Mouse (Mus musculus): ENCODE results near the gene Zhx3.

DNA sequence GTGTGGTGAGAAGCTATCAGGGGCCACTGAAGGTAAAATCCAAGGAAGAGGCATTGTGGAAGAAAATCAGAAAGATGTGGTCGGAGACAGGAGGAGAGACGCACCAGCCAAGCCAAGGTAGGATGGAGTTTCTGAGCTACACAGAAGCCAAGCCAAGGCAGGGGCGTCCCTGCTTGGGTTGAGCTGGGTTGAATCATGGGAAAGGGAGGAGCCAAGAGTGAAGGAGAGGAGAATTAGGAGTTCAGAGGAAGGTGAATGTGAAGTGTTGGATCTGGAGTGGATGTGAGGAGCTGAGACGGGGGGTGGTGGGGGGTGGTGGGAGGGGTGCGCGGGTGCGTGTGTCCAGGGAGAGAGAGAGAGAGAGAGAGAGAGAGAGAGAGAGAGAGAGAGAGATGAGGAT, 48.5 kb upstream of the Zhx3 start:
- no peak for TF ChIP-seq POLR2A (IDR thresholded peaks at IDR 0.05; ENCODE audit: control insufficient read depth, extremely low read depth, insufficient read depth, low read length, poor library complexity)
- no peak for TF ChIP-seq CTCF (IDR thresholded peaks at IDR 0.05; ENCODE audit: borderline replicate concordance, control insufficient read depth, extremely low read depth, insufficient read depth, low read length, poor library complexity)

Measured in thymus, adult 2 months (tissue).